Mouse (Mus musculus): ENCODE results near the gene Gm20388.
"Not testable (repeated sequence)": the region's sequence is repeated elsewhere in the genome, so short reads cannot be mapped to it uniquely, and the experiment has no call there.

The Gm20388 gene

GRCm38 (mm10) chr8:120795944-120796635, 885.4 kb downstream of the Gm20388 start:
- DNase-seq (ENCODE audit: low spot score), result peak; percentile 87

DNA sequence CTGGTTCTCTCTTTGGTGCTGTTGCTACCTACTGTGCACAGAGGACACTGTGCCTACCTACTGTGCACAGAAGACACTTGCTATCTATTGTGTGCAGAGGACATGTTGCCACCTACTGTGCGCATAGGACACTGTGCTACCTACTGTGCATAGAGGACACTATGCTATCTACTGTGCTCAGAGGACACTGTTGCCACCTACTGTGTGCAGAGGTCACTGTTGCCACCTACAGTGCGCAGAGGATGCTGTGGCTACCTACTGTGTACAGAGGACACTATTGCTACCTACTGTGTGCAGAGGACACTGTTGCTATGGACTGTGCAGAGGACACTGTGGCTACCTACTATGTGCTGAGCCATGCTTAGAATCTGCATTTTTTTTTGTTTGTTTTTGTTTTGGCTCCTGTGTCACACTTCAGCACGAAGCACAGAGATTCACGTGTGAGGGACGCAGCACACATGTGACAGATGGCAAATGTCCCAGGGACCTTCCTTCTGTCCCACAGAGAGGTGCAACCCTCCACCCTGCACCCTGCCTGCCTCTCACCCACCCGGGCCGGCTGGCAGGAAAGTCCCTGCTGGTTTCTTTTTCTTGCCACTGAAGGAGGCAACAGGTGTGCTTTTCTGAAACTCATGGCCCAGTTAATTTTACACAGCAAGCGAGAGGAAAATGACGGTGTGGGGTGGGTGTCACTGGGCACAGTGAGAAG, 886.5 kb downstream of the Gm20388 start:
- no peak for DNase-seq (ENCODE audit: low spot score)

GRCm38 (mm10) chr8:120800308-120800865, 889.7 kb downstream of the Gm20388 start:
- DNase-seq (ENCODE audit: low spot score), result peak; percentile 45

DNA sequence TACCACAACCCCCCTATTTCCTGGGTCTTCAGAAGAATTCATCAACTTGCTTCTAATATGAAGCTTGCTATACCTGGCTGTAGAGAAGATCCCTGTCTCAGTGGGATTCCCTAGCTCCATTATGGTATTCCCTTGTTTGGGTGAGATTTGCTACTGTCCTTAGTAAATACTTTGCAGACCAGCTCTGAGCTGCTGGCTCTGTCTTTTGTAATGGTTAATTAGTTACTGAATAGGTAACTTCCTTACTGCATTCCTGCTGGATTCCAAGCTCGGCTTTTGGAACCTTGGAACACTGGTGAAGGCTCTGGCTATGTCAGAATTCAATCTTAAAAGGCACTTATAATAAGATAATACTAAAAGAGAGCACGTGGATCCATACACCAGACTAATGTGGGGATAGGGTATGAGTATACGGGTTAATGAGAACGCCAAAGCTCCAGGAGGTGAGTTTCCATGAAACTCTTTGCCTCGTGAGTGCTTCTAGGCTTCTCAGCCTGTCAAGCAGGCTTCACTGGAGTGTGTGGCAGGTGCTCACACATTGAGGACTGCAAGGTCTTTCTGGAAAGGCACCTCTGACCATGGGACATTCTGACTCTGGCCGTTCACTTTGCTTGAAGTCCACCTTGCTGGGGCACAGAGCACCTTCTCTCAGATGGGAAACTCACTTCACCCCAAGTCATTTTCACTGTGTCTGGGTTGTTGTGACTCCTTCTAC, 893.2 kb downstream of the Gm20388 start:
- not testable (repeated sequence) for DNase-seq (ENCODE audit: low spot score)

DNA sequence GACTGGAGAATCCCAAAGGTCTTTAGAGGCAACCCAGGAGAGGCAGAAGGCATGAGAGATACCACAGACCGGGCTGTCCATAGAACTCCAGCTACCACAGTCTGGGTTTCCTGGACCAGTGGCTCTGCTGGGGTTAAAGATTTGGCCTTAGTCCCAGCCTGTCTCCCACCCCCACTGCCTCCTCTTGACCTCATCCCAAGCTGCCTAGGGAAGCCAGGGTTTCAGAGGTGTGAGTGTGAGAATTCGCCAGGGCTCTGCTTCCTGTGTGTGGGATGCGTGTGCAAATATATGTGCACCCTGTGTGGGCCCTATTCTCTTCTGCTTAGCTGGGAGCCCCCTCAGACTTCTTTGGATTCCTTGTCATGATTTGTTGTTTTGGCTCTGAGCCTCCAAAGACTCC, 894.1 kb downstream of the Gm20388 start:
- DNase-seq (ENCODE audit: low spot score), result no peak

- no peak for DNase-seq (ENCODE audit: low spot score)
Measured at GRCm38 (mm10) chr8:120806780-120807264, 896.2 kb downstream of the Gm20388 start.

DNA sequence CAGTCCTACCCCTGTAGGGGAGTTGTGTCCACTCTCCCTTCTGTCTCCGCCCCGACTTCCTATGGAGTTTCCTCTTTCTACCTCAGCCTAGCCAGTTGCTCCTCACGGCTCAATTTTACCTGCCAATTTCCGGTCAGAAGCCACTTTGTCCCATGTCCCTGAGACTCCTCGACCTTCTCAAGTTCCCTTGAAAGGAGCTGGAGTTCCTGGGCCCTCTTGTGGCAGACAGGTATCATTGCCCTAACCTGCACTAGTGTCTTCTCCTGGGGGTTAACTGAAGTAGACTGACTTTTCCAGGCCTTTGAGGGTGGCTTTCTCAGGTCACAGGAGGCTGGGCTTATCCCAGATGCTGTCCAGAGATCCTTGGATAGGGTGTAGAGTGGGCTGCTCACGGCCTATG, 897.1 kb downstream of the Gm20388 start:
- no peak for DNase-seq (ENCODE audit: low spot score)

- DNase-seq (ENCODE audit: low spot score), result no peak
Measured at GRCm38 (mm10) chr8:120809050-120809449, 898.4 kb downstream of the Gm20388 start.

DNA sequence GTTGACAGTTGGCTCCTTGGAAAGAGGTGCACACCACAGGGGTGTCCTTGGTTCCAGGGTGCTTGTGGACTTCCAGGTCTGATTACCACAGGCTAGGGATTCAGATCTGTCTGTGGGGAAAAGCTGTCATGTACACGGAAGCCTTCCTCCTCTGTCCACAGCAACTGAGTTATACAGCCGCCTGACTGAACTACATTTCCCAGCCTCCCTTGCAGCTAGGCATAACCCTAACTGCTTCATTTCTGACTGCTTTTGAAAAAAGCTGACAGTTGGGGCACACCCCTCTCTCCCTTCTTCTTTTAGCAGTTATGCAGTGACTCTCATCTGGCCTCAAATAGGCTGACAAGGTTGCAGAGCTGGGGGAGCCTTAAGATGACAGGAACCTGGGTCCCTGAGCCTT, 901.3 kb downstream of the Gm20388 start:
- no peak for DNase-seq (ENCODE audit: low spot score)

- DNase-seq (ENCODE audit: low spot score), result no peak
Measured at GRCm38 (mm10) chr8:120813028-120813427, 902.4 kb downstream of the Gm20388 start.

GRCm38 (mm10) chr8:120813839-120814238, 903.2 kb downstream of the Gm20388 start:
- no peak for DNase-seq (ENCODE audit: low spot score)

- DNase-seq (ENCODE audit: low spot score), result no peak
Measured at GRCm38 (mm10) chr8:120816371-120816770, 905.7 kb downstream of the Gm20388 start.

DNA sequence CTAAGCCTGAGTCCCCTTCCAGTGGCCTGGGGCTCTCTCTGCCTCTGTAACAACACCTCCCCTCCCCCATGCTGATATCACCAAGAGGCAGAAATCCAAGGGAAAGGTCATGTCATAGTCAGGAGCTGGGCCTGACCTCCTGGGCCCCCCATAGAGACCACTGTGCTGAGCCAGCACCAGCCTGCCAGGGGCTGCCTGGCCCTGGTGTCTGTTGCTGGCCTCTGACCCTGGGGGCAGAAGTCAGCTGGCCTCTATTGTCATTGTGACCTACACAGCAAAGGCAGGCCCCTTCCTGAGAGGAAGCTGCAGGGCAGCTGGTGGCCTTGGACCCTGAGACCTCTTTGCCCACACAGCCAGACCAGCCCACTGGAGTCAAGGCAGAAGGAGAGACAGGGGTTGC, 909.3 kb downstream of the Gm20388 start:
- DNase-seq (ENCODE audit: low spot score), result no peak

DNA sequence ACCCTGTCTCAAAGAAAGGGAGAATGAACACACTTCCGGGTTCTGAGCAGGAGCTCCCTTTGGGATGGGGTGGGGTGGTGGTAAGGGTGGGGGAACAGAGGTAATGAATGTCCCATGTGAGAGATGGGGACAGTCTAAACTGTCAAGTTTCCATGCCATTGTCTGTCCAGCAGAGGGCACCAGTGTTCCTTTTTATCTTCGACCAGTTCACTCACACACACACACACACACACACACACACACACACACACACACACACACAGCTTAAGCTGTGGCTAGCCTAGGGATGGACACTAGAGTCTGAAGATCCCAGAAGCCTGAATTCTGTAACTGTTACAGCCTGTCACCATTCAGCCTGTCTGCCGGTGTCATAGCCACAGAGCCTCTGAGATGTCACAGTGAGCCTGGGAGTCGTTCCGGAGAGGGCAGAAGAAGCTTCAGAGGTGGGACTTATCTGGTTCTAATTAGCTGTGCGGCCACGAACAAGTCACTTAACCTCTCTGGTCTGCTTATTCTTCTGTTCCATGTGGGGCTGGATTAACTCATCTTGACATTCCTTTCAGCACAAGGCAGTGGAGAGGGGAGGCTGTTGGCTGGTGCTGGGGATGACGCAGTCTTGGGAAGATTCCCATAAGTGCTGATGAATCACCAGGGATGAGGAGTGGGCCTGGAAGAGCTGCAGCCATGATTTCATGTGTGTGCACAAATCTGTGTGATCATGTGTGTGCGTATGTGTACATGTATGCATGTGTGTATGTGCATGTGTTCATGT, 910.9 kb downstream of the Gm20388 start:
- DNase-seq (ENCODE audit: low spot score), result peak; percentile 66

DNA sequence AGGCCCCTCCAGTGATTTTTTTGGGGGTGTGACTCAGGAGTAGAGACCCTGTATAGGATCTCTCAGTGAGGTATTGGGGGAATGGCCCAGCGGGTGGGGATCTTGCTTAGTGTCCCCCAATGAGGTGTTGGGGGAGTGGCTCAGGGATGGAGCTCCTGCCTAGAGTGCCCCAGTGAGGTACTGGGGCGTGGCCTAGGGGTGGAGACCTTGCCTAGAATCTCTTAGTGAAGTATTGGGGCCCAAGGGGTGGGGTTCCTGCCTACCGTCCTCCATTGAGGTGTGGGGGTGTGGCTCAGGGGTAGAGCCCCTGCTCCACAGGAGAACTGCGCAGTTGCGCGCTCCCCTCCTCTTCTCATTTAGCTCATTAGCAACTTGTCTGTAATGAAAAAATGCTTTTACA, 912.7 kb downstream of the Gm20388 start:
- no peak for DNase-seq (ENCODE audit: low spot score)

DNA sequence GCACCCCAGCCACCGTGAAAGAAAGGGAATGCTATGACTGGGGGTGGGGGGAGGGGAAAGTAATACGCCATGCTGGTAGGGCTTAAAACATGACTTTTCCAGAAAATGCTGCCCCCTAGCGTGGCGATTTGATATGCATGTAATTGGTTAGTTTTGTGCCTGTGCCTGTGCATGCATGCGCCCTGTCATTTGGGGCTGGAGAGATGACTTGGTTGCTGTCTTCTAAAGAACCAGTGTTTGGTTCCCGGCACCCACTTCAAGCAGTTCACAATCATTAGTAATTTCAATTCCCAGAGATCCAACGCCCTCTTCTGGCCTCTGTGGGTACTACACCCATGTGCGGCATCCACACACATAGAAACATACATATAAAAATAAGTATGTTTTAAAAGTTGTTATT, 913.2 kb downstream of the Gm20388 start:
- DNase-seq (ENCODE audit: low spot score), result no peak

DNA sequence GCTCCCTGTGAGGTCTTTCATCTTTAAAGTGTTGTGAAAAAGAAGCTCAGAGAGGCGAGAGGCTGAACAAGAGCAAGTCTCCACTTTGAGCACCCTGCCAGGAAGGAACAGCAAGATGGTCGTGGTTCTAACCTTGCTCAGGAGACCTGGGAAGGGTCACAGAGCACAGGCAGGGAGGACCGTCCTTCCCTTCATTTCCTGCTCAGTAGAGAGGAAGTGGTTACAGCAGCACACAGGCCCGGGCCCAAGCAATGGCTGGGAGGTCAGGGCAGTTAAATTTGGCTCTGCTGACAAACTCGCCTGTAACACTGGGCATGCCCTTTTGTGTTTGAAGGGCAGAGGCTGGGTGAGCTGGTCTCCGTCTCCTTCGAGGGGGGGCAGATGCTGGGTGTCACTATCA, 914.0 kb downstream of the Gm20388 start:
- no peak for DNase-seq (ENCODE audit: low spot score)

- peak; percentile 57 for DNase-seq (ENCODE audit: low spot score)
Measured at GRCm38 (mm10) chr8:120828279-120828678, 917.6 kb downstream of the Gm20388 start.

GRCm38 (mm10) chr8:120830661-120831060, 920.0 kb downstream of the Gm20388 start:
- no peak for DNase-seq (ENCODE audit: low spot score)

DNA sequence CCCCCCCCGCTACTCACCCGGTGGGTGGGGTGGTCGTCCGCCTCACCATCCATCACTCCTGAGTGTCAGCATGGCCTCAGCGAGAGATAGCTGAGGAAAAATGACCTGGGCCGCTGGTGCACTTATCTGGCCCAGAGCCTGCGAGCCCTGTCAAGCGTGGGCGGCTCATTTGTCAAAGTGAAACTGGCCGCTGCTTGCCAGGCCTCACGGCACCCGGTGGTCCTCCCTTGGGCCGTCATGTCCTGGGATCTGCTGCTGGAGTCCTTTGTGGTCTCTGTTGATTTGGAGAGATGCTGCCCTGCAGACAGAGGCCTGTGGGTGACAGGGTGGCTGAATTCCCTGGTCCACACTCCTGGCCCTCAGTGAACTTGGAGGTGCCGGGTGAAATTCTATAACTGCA, 921.4 kb downstream of the Gm20388 start:
- DNase-seq (ENCODE audit: low spot score), result peak; percentile 22

DNA sequence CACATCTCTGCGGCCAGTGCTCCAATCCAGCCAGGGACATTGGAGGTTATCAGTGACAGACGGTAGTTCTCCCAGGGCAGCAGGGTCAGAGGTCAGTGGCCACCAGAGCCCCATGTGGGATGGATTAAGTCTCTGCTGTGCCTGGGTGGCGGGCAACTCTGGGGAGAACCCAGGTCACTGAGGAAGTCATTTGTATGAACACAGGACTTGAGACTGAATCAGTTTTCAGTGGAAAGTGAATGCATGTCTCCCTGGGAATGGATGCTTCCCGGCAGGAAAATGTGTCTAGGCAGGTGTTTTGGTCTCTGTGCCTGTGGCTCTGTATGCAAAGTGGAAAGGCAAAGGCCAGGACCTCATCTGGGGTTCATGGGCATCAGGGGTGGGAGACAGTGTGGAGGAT, 922.6 kb downstream of the Gm20388 start:
- DNase-seq (ENCODE audit: low spot score), result no peak

GRCm38 (mm10) chr8:120839031-120839430, 928.4 kb downstream of the Gm20388 start:
- no peak for DNase-seq (ENCODE audit: low spot score)

Data from urinary bladder, postnatal 25 days (tissue).